10 mouse cellular contexts compared by ENCODE assay signal in the genomic region with DNA sequence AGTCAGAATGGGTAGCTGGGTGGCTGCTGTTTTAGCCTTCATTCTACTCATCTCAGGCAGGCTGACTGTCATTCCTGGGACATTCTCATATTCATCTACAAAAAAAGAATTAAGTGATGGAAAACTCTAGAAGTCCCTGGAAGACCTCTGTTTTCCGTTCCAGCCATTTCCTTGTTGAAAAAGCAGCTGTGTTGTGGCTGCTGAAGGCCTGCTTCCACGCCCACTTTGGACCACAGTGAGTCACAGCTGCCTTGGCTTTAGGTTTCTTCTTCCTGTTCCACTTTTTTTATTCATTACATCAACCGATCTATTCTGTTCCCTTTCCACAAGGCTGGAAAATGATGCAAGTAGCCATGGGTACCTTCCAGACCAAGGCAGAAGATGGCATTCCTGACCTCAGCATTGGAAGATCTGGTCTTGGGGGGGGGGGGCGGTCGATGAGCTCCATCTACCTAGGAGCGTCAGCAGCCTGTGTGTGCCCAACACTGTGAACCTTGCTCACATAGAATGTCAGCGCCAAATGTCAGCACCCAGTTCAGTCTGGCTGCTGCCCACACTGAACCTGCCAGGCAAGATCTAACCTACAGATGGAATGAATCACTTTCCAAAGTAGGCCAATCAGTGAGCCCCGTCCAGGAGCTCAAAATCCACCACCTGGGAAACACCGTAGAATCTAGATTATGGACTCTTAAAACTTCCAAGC. TPM values are rescaled to one million over a fixed set of nuclear protein-coding genes. Genes with fewer than 3 reads are reported as not detected.
A peak's percentile ranks its signal among the peaks of the same experiment; 100 is the strongest.
DNase-seq lines count a peak whose midpoint lies in the region; ATAC-seq and TF ChIP-seq lines count a peak whose summit lies in the region.
"Had no signal": no experiment of that assay in that cellular context is flagged by ENCODE, and none has a peak within 500 bp of the region (broad histone marks: within the 10 kb centered on the region; RNA-seq: fewer than 3 reads in every experiment).

No protein-coding gene starts in this region.

- WGBS in heart, adult 2 months: 51% methylated on average over 9 of the region's 9 CpGs

- H3K79me2 ChIP-seq in heart, adult 2 months (replicated peaks; ENCODE audit: control insufficient read depth, insufficient read depth, low read length): no peaks in the 10 kb centered on the region

- DNase-seq in heart, adult 11 months: peak; percentile 97
- DNase-seq in heart, postnatal 36 days: no peak
- DNase-seq in heart, adult 2 months: peak in 1 of 2 experiments; percentile 71
- DNase-seq in lung, postnatal 14 days: peak; percentile 40
- no peak for DNase-seq in cerebellum, adult 9-11 months
- no peak for DNase-seq in yolk sac, embryonic 10.5 days (ENCODE audit: low spot score)
- DNase-seq in right cerebral cortex, postnatal 25 days: no peak

- peaks cover 3% of the 10 kb centered on the region for H3K4me1 ChIP-seq in heart, adult 2 months (ENCODE audit: control insufficient read depth, insufficient read depth, low read length)

- no peak for TF ChIP-seq EP300 in heart, adult 2 months (IDR thresholded peaks at IDR 0.05; ENCODE audit: insufficient read depth, low read depth, low read length)

- no peak overlapping the region for H3K9ac ChIP-seq in heart, adult 2 months (ENCODE audit: low read depth, low read length)
- H3K9ac ChIP-seq: embryonic facial prominence, embryonic 13.5 days; liver, embryonic 15.5 days had no signal

- H3K36me3 ChIP-seq in heart, adult 2 months (ENCODE audit: control insufficient read depth, insufficient read depth, low read length): no peaks in the 10 kb centered on the region

- intact Hi-C loops in heart, postnatal 36 days (cut with DNase I): no loop called here
- intact Hi-C loops in heart, adult 2 months (cut with DNase I): no loop called here

- H3K4me3 ChIP-seq in heart, adult 2 months: no peak overlapping the region
- H3K4me3 ChIP-seq: embryonic facial prominence, embryonic 13.5 days; liver, embryonic 15.5 days had no signal

- ATAC-seq in CD4-positive, CD25-positive, alpha-beta regulatory T cell, adult 4 months: peak; percentile 48

- no peak for TF ChIP-seq POLR2A in heart, adult 2 months (IDR thresholded peaks at IDR 0.05; ENCODE audit: insufficient read depth, low read depth, low read length)

- H3K27ac ChIP-seq in heart, adult 2 months: peak overlapping the region; percentile 56; the same call in 1 of the 2 replicates
- H3K27ac ChIP-seq: embryonic facial prominence, embryonic 13.5 days; liver, embryonic 15.5 days had no signal

- no peaks in the 10 kb centered on the region for H3K27me3 ChIP-seq in heart, adult 2 months (ENCODE audit: control insufficient read depth, insufficient read depth, low read length)
- H3K27me3 ChIP-seq: embryonic facial prominence, embryonic 13.5 days; liver, embryonic 15.5 days had no signal

- TF ChIP-seq CTCF in heart, adult 2 months (IDR thresholded peaks at IDR 0.05): no peak

RNA-seq across cellular contexts. Expression of gene Eif2d, which starts 31.4 kb away (rescaled TPM):
- 10 to 100 TPM; 34.0 to 39.3 TPM for total RNA-seq in heart, postnatal 36 days (2021)
- 10 to 100 TPM; 52.0 to 75.1 TPM for polyA plus RNA-seq in CD4-positive, CD25-positive, alpha-beta regulatory T cell, adult 4 months (2017; shearing (Covaris generic))
- total RNA-seq in heart, adult 2 months (2021): 10 to 100 TPM; 34.7 to 37.1 TPM
- 25.8 and 35.3 TPM in 2 replicates for polyA plus RNA-seq in heart, adult 2 months (2012; rRNA removed)

RNA-seq across cellular contexts. Expression of gene Dyrk3, which starts 46.3 kb away (rescaled TPM):
- under 1 TPM; 0.14 to 0.33 TPM for total RNA-seq in heart, postnatal 36 days (2021)
- polyA plus RNA-seq in CD4-positive, CD25-positive, alpha-beta regulatory T cell, adult 4 months (2017; shearing (Covaris generic)): under 1 TPM in 1 of 2 experiments, not detected in 1; 0.19 TPM
- under 1 TPM; 0.48 to 0.70 TPM for total RNA-seq in heart, adult 2 months (2021)
- 0.16 and 0.32 TPM in 2 replicates for polyA plus RNA-seq in heart, adult 2 months (2012; rRNA removed)

Comparison
In these comparisons a context has a peak if more than half of its experiments do, and no peak if none do; other contexts are left out.
1. DNase-seq: peak in heart, adult 11 months (single experiment) and lung, postnatal 14 days (single experiment); none in heart, postnatal 36 days (0 of 2), cerebellum, adult 9-11 months (single experiment), yolk sac, embryonic 10.5 days (single experiment) and right cerebral cortex, postnatal 25 days (single experiment).